Mouse (Mus musculus) neural tube, embryonic 14.5 days (tissue): ENCODE data around the gene Decr2. TPM values are rescaled to one million over a fixed set of nuclear protein-coding genes. Genes with fewer than 3 reads are reported as not detected.
"Not testable (repeated sequence)": the region's sequence is repeated elsewhere in the genome, so short reads cannot be mapped to it uniquely, and the experiment has no call there.

ENCODE experiments used
- ATAC-seq: fragments of 200-750 bp; cut with Nextera tagmentation; 2 replicates; pipeline ENCODE4 v1.8.0; 2017; ENCODE audit warnings: low read depth, mild to moderate bottlenecking, moderate TSS enrichment, moderate library complexity
- H3K27ac ChIP-seq: fragments of 300-500 bp; sonication (generic); 2 replicates; pipeline ENCODE4 v1.5.1; 2014; ENCODE audit warnings: low read depth, mild to moderate bottlenecking, control low read depth, low read length, moderate library complexity, mixed read lengths
- H3K27me3 ChIP-seq: fragments of 300-500 bp; sonication (generic); 2 replicates; pipeline ENCODE4 v1.6.1; 2014; ENCODE audit warnings: low read length; ENCODE audit not compliant: control insufficient read depth, insufficient read depth
- H3K36me3 ChIP-seq: fragments of 300-500 bp; sonication (generic); 2 replicates; pipeline ENCODE4 v1.6.1; 2014; ENCODE audit warnings: low read length, mixed read lengths; ENCODE audit not compliant: control insufficient read depth, insufficient read depth
- H3K4me1 ChIP-seq: fragments of 300-500 bp; sonication (generic); 2 replicates; pipeline ENCODE4 v1.6.1; 2014; ENCODE audit warnings: low read length; ENCODE audit not compliant: control insufficient read depth, insufficient read depth
- H3K4me2 ChIP-seq: fragments of 300-500 bp; sonication (generic); 2 replicates; pipeline ENCODE4 v1.6.1; 2014; ENCODE audit warnings: mild to moderate bottlenecking, low read depth, low read length, control low read depth
- H3K4me3 ChIP-seq: fragments of 300-500 bp; sonication (generic); 2 replicates; pipeline ENCODE4 v1.5.1; 2014; ENCODE audit warnings: low read depth, low read length, control low read depth, mixed read lengths
- H3K9ac ChIP-seq: fragments of 300-500 bp; sonication (generic); replicated peaks from 2 replicates; pipeline ENCODE4 v1.6.1; 2014; ENCODE audit warnings: low read depth, mild to moderate bottlenecking, control low read depth, low read length, mixed read lengths
- H3K9me3 ChIP-seq: fragments of 300-500 bp; sonication (generic); 2 replicates; pipeline ENCODE4 v1.6.1; 2016; ENCODE audit warnings: low read length; ENCODE audit not compliant: control insufficient read depth
- WGBS: fragments of 180-500 bp; shearing (Covaris S2); extraction: QIAGEN DNeasy Blood & Tissue Kit; methylation state at CpG from one replicate; pipeline ENCODE4 v1.1.7; 2014; 5-methylcytosine and 5-hydroxymethylcytosine counted together
- polyA plus RNA-seq: library from polyadenylated mRNA; unstranded; fragments of >200 nt; fragmentation: Nextera tagmentation; extraction: Ambion mirVana; gene quantifications from 2 replicates; pipeline ENCODE4 v1.2.1, GENCODE M21; 2014

Decr2 gene
- polyA plus RNA-seq, 1 experiment from 2014 or later = 33.4 TPM

- not testable (repeated sequence) for H3K9ac ChIP-seq, H3K36me3 ChIP-seq, H3K27me3 ChIP-seq, H3K9me3 ChIP-seq, H3K27ac ChIP-seq, H3K4me2 ChIP-seq, H3K4me3 ChIP-seq, ATAC-seq, H3K4me1 ChIP-seq
- WGBS = 57% methylated on average over 3 of the region's 3 CpGs
Measured at GRCm38 (mm10) chr17:26099316-26099715, 9.2 kb upstream of the Decr2 start.

DNA sequence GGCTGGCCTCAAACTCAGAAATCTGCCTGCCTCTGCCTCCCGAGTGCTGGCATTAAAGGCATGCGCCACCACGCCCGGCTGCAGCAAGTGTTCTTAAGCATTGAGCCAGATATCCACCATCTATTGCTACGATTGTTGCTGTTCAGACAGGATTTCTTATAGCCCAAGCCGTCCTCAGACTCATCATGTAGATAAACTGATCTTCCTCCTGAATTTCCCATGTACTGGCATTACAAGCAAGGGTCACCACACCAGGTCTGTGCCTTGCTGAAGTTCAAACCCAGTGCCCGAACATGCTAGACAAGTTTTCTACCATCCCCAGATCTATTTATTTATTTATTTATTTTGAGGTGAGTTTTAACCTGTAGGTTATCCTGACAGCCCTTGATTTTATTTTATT, 8.3 kb upstream of the Decr2 start:
- H3K4me2 ChIP-seq = no peak overlapping the region
- no peak overlapping the region for H3K27ac ChIP-seq
- no peaks in the 10 kb centered on the region for H3K4me1 ChIP-seq
- no peak for ATAC-seq
- no peaks in the 10 kb centered on the region for H3K36me3 ChIP-seq
- H3K4me3 ChIP-seq = no peak overlapping the region
- H3K9ac ChIP-seq = no peak overlapping the region
- 91% methylated on average over 7 of the region's 7 CpGs for WGBS
- no peaks in the 10 kb centered on the region for H3K9me3 ChIP-seq
- no peaks in the 10 kb centered on the region for H3K27me3 ChIP-seq

GRCm38 (mm10) chr17:26095121-26095740, 5.1 kb upstream of the Decr2 start, which contains the start of gene Nme4:
Nme4 (minus strand) TSS chr17:26095602.
- Histone ChIP-seq H3K27me3 (no peaks in the 10 kb centered on the region), H3K4me3 (peak within 1 kb of the TSS; percentile 60), H3K27ac (no peak within 1 kb of the TSS), H3K9ac (peak within 1 kb of the TSS; percentile 66), H3K4me2 (peak within 1 kb of the TSS; percentile 79), H3K4me1 (no peaks in the 10 kb centered on the region), H3K9me3 (no peaks in the 10 kb centered on the region), H3K36me3 (no peaks in the 10 kb centered on the region)
- ATAC-seq = peak; percentile 81
- WGBS = 3% methylated on average over 47 of the region's 47 CpGs

- H3K27ac ChIP-seq = no peak overlapping the region
- peak overlapping the region; percentile 66 for H3K9ac ChIP-seq
- ATAC-seq = no peak
- no peaks in the 10 kb centered on the region for H3K4me1 ChIP-seq
- no peaks in the 10 kb centered on the region for H3K9me3 ChIP-seq
- WGBS = 28% methylated on average over 9 of the region's 9 CpGs
- no peaks in the 10 kb centered on the region for H3K36me3 ChIP-seq
- H3K4me2 ChIP-seq = peak overlapping the region; percentile 79
- peak overlapping the region; percentile 60 for H3K4me3 ChIP-seq
- H3K27me3 ChIP-seq = no peaks in the 10 kb centered on the region
Measured at GRCm38 (mm10) chr17:26094531-26095110, 4.5 kb upstream of the Decr2 start.

- no peaks in the 10 kb centered on the region for H3K27me3 ChIP-seq
- H3K27ac ChIP-seq = no peak overlapping the region
- 97% methylated on average over 9 of the region's 9 CpGs for WGBS
- H3K9ac ChIP-seq = no peak overlapping the region
- no peak for ATAC-seq
- H3K9me3 ChIP-seq = no peaks in the 10 kb centered on the region
- H3K36me3 ChIP-seq = peaks cover 6% of the 10 kb centered on the region; the same call in 1 of the 2 replicates
- H3K4me3 ChIP-seq = no peak overlapping the region
- H3K4me2 ChIP-seq = no peak overlapping the region
- H3K4me1 ChIP-seq = no peaks in the 10 kb centered on the region
Measured at GRCm38 (mm10) chr17:26087059-26087564, 3.0 kb downstream of the Decr2 start.

DNA sequence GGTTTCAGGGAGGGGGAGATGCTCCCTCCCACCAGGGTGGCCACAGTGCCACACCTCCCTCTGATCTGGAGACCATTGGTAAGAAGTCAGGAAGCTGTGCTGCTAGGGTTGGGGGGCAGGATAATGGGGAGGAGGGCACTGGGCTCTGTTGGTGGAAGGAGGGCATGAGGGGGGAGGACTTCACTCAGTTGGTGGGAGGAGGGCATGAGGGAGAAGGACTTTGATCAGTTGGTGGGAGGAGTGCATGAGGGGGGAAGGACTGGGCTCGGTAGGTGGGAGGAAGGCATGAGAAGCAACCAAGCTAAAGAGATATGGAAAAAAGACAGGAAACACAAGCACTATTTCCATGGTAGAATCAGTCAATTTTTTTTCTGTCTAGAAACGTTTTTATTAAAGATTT, 9.3 kb downstream of the Decr2 start:
- H3K36me3 ChIP-seq = peaks cover 6% of the 10 kb centered on the region; the same call in 1 of the 2 replicates
- H3K4me3 ChIP-seq = no peak overlapping the region
- no peaks in the 10 kb centered on the region for H3K27me3 ChIP-seq
- no peak for ATAC-seq
- H3K9ac ChIP-seq = no peak overlapping the region
- no peak overlapping the region for H3K4me2 ChIP-seq
- H3K27ac ChIP-seq = no peak overlapping the region
- WGBS = 49% methylated on average over 2 of the region's 2 CpGs
- H3K9me3 ChIP-seq = no peaks in the 10 kb centered on the region
- H3K4me1 ChIP-seq = no peaks in the 10 kb centered on the region

DNA sequence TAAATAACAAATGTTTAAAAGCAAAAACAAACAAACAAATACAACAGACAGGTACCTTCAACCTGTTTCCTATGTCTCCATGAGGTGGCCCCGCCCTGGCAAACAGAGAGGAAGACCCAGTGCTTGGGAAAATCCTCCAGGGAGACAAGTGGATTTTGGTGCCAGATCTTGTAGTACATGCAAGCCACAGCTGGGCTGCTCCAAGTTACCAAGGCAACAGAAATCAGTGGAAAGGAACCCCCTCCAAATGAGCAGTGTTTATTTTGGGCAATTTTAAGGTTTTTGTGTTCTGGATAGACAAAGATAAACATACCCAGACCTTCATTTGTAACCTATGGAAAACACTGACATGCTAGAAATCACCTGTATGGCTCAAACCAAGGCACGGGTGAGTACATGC, 11.3 kb downstream of the Decr2 start:
- Histone ChIP-seq H3K9me3 (no peaks in the 10 kb centered on the region), H3K36me3 (peaks cover 6% of the 10 kb centered on the region; the same call in 1 of the 2 replicates), H3K27ac (no peak overlapping the region), H3K4me1 (no peaks in the 10 kb centered on the region), H3K9ac (no peak overlapping the region), H3K4me2 (no peak overlapping the region), H3K27me3 (no peaks in the 10 kb centered on the region), H3K4me3 (no peak overlapping the region)
- no peak for ATAC-seq
- 71% methylated on average over 2 of the region's 2 CpGs for WGBS

DNA sequence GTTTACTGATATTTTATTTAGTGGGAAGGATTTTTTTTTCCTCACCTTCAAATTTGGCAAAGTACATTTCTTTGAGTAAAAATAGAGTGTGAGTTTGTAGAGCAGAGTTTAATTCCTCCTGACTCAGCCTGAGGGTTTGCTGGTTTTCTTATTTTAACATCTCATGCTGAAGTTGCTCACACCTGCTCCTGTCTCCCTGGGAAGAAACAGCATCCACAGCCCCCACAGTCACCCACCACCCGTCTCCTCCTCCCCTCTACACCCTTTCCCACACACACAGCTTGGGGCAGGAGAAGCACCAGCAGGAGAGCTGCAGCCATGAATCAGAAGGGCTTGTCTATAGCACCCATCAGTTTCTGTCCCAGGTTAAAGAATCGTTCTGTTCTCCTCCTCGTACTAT, 14.9 kb downstream of the Decr2 start:
- Histone ChIP-seq H3K27ac (no peak overlapping the region), H3K36me3 (no peaks in the 10 kb centered on the region), H3K4me2 (no peak overlapping the region), H3K9ac (no peak overlapping the region), H3K27me3 (no peaks in the 10 kb centered on the region), H3K4me3 (no peak overlapping the region), H3K4me1 (no peaks in the 10 kb centered on the region), H3K9me3 (no peaks in the 10 kb centered on the region)
- ATAC-seq = no peak
- 68% methylated on average over 3 of the region's 3 CpGs for WGBS

DNA sequence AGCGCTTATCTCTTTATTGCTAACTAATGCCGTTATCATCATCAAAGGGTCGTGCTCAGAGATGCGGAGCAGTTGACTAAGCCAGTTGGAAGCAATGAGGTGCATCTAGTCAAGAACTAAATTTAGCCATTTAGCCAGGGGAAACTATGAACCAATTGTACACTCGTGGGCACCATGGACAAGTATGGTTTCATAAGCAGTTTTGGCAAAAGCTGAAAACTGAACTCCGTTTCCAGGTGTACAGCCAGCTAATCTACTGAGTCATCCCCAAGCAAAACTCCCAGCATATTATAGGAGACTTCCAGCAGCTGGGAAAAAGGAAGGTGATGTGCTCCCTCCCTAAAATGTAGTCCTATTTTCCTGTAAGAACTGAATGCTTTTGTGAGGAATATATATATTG, 20.0 kb downstream of the Decr2 start:
- 36% methylated on average over 6 of the region's 6 CpGs for WGBS

More for the DNA sequence above, 20.0 kb downstream of the Decr2 start:
- ATAC-seq = no peak
- H3K4me2 ChIP-seq = peak overlapping the region; percentile 97
- no peak overlapping the region for H3K9ac ChIP-seq
- H3K4me3 ChIP-seq = peak overlapping the region; percentile 87; the same call in 1 of the 2 replicates
- H3K9me3 ChIP-seq = no peaks in the 10 kb centered on the region
- H3K4me1 ChIP-seq = peaks cover 31% of the 10 kb centered on the region
- no peaks in the 10 kb centered on the region for H3K27me3 ChIP-seq
- H3K27ac ChIP-seq = no peak overlapping the region
- H3K36me3 ChIP-seq = peaks cover 2% of the 10 kb centered on the region
